Mouse (Mus musculus) Muller cell, postnatal 12 days (primary cell): Measurements from ENCODE around the gene P2ry4.

Experiments used
- DNase-seq: peaks from one replicate; pipeline ENCODE4 v3.0.0-alpha.2; 2015; ENCODE audit errors: inconsistent ontology term

The P2ry4 gene

DNA sequence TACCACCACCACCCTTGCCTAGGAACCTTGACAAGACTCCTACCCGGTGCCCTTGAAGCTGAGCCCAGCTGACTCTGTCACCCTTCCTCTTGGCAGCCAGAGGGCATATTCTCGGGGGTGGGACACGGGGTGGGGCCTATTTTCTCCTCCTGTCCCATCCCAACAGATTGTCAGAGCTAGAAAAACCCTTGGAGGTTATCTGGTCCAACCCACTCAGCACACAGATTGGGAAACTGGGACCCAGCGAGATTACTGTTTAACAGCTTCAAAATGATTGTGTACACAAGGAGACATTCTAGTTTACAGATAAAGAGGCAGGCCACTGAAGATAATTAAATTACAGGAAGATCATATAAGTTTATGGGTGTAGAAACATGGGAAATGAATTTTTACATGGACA lies at the start of gene P2ry4:
Gene P2ry4 (minus strand): TSS at position 79 of the 400 bp plus-strand sequence.
- DNase-seq = no peak

- no peak for DNase-seq
These were observed 43.8 kb upstream of the P2ry4 start for GRCm38 (mm10) chrX:100638477-100638876.

- DNase-seq = no peak
These were observed 34.4 kb upstream of the P2ry4 start for GRCm38 (mm10) chrX:100629076-100629475.

GRCm38 (mm10) chrX:100625802-100626793 lies 31.4 kb upstream of the P2ry4 start, which contains the start of gene Pdzd11:
Gene Pdzd11, minus strand, starts transcription at chrX:100626568.
- DNase-seq = peak; percentile 91

- DNase-seq = no peak
These were observed 30.8 kb upstream of the P2ry4 start, which contains the start of gene Kif4 for GRCm38 (mm10) chrX:100625546-100625801. Gene Kif4, plus strand, starts transcription at chrX:100625737.

GRCm38 (mm10) chrX:100625146-100625545 lies 30.5 kb upstream of the P2ry4 start:
- peak; percentile 53 for DNase-seq

- no peak for DNase-seq
These were observed 29.6 kb upstream of the P2ry4 start for GRCm38 (mm10) chrX:100624242-100624641.

- DNase-seq = peak; percentile 11
These were observed 26.7 kb upstream of the P2ry4 start for GRCm38 (mm10) chrX:100621366-100621765.

GRCm38 (mm10) chrX:100618488-100618887 lies 23.8 kb upstream of the P2ry4 start:
- no peak for DNase-seq

GRCm38 (mm10) chrX:100605314-100605713 lies 10.6 kb upstream of the P2ry4 start, which contains the start of gene Arr3:
Gene Arr3, plus strand, starts transcription at chrX:100605497.
- DNase-seq = no peak

GRCm38 (mm10) chrX:100599755-100600154 lies 5.1 kb upstream of the P2ry4 start:
- no peak for DNase-seq

DNA sequence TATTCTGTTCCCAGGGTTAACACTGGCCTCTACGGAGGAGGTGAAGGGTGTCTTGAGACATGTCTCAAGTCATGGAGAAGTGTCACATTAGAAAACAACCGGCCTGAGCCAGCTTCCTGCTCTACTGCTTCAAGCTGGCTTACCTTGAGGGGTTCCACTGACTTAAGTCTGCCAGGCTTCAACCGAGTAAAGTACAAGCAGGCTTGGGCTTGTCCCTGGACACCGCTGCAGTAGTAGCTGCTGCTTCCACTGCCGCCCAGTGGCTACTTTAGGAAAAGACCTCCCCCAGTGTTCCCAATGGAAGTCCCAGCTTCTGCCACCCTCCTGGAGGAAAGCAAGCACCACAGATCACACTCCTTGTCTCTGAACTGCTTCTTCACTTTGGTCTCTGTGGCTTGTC lies 2.8 kb upstream of the P2ry4 start:
- peak; percentile 8 for DNase-seq

GRCm38 (mm10) chrX:100571951-100572350 lies 22.7 kb downstream of the P2ry4 start, which contains the start of gene Awat1:
Gene Awat1, plus strand, starts transcription at chrX:100572251.
- DNase-seq = no peak

GRCm38 (mm10) chrX:100565696-100566095 lies 29.0 kb downstream of the P2ry4 start:
- no peak for DNase-seq

DNA sequence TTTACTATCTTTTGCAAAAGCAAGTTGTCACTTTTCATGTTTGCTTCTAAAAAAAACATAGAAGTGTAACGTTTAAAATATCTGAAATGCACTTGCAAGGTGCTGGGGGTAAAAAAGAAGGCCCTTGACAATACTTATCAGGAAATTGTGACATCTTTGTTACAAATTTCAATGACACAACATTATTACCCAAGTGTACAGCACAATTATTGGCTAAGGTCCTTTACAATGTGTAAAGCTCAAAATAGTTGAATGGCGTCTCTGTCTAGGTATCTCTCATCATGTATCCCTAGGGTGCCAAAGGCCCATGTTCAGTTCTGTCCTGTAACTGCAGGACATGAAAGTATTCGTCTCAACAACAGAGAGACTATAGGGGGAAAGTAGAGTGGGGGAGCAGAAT lies 38.6 kb downstream of the P2ry4 start:
- no peak for DNase-seq
